Mouse (Mus musculus) activated CD4-positive, CD25-positive, alpha-beta regulatory T cell, adult 9 weeks (primary cell): ENCODE results near the gene Olfr1115. TPM values are rescaled to one million over a fixed set of nuclear protein-coding genes. Genes with fewer than 3 reads are reported as not detected.

Source experiments
- polyA plus RNA-seq: library from polyadenylated mRNA; unstranded; fragments of 100-300 nt; shearing (Covaris generic); gene quantifications from one replicate; pipeline ENCODE4 v1.2.1, GENCODE M21; 2017

Gene Olfr1115
- not detected for polyA plus RNA-seq

DNA sequence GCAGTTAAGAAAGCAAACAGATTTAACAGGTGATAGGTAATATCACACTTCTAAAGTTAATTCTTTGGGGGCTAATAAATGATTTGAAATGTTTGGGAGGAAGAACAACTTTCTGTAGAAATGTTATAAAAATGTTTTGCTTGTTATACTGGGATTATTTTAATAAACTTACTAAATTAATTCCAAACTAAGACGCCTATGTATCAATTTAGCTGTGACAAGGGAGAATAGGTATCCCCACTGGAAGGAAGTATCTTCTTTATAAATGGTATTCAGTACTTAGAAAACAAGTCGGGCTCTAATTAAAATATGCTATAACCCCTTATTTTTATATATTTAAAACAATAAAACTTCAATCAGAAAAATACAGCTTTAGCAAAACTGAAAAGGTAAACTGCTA lies at the start of gene Olfr1115:
Gene Olfr1115 (plus strand): TSS at position 301 of the 400 bp plus-strand sequence.

DNA sequence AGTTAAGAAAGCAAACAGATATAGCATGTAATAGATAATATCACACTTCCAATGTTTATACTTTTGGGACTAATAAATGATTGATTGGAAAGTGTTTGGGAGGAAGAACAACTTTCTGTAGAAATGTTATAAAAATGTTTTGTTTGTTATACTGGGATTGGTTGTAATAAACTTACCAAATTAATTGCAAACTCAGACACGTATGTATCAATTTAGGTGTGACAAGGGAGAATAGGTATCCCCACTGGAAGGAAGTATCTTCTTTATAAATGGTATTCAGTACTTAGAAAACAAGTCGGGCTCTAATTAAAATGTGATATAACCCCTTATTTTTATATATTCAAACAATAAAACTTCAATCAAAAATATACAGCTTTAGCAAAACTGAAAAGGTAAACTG lies 39.1 kb upstream of the Olfr1115 start, which contains the start of gene Olfr1113:
Gene Olfr1113 (plus strand): TSS at position 301 of the 400 bp plus-strand sequence.

DNA sequence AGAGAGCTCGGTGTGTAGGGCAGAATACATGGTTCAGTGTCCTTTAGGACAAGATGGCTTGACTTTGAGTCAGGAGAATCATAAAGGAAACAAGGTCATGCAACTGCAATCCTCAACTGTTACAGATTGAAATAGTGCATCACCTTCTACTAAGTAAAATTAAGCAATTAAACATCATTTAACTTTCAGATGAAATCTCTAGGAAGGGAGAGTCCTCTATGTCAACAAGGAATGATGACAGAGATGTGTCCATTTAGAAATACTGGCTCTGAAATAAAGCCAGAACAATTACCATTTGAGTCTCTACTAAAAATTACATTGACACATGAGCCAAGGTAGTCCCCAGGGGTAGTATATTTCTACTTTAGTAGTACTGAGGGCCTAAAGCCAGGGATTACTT lies 19.4 kb downstream of the Olfr1115 start, which contains the start of gene Olfr1116:
Gene Olfr1116 (plus strand): TSS at position 301 of the 400 bp plus-strand sequence.

Other genes with a start within 250 kb of the Olfr1115 start
- gene Olfr1102, start 249.6 kb upstream of the Olfr1115 start, polyA plus RNA-seq, result not detected
- gene Olfr1104, start 220.9 kb upstream of the Olfr1115 start, polyA plus RNA-seq, result not detected
- not detected for gene Olfr1105, start 211.5 kb upstream of the Olfr1115 start, polyA plus RNA-seq
- not detected for gene Olfr1106, start 195.7 kb upstream of the Olfr1115 start, polyA plus RNA-seq
- not detected for gene Olfr1107, start 172.2 kb upstream of the Olfr1115 start, polyA plus RNA-seq
- gene Olfr1109, start 152.0 kb upstream of the Olfr1115 start, polyA plus RNA-seq, result not detected
- not detected for gene Olfr259, start 133.4 kb upstream of the Olfr1115 start, polyA plus RNA-seq
- gene Olfr1110, start 107.7 kb upstream of the Olfr1115 start, polyA plus RNA-seq, result not detected
- gene Olfr1111, start 95.4 kb upstream of the Olfr1115 start, polyA plus RNA-seq, result not detected
- gene Olfr1112, start 60.2 kb upstream of the Olfr1115 start, polyA plus RNA-seq, result not detected
- gene Olfr1113, start 39.0 kb upstream of the Olfr1115 start, polyA plus RNA-seq, result not detected
- not detected for gene Olfr1116, start 19.5 kb downstream of the Olfr1115 start, polyA plus RNA-seq
- not detected for gene Olfr1118, start 59.6 kb downstream of the Olfr1115 start, polyA plus RNA-seq
- gene Olfr1120, start 106.8 kb downstream of the Olfr1115 start, polyA plus RNA-seq, result not detected
- gene Olfr1121, start 121.9 kb downstream of the Olfr1115 start, polyA plus RNA-seq, result not detected
- not detected for gene Olfr1122, start 137.8 kb downstream of the Olfr1115 start, polyA plus RNA-seq
- not detected for gene Olfr1123, start 168.6 kb downstream of the Olfr1115 start, polyA plus RNA-seq
- not detected for gene Olfr1124, start 182.3 kb downstream of the Olfr1115 start, polyA plus RNA-seq
- gene Olfr1126, start 205.9 kb downstream of the Olfr1115 start, polyA plus RNA-seq, result not detected
- gene Pramel7, start 249.1 kb downstream of the Olfr1115 start, polyA plus RNA-seq, result not detected